Mouse (Mus musculus): ENCODE data around the gene Oas1g. TPM values are rescaled to one million over a fixed set of nuclear protein-coding genes. Genes with fewer than 3 reads are reported as not detected.
"Not testable (repeated sequence)": the region's sequence is repeated elsewhere in the genome, so short reads cannot be mapped to it uniquely, and the experiment has no call there.

Gene Oas1g
- total RNA-seq, 2 experiments from 2014 or later = 2.9 TPM; not detected in 1

GRCm38 (mm10) chr5:120891566-120892242, 4.3 kb upstream of the Oas1g start:
- not testable (repeated sequence) for ATAC-seq (replicated peaks; ENCODE audit: poor library complexity, severe bottlenecking)

GRCm38 (mm10) chr5:120890991-120891390, 3.6 kb upstream of the Oas1g start:
- ATAC-seq (replicated peaks; ENCODE audit: poor library complexity, severe bottlenecking) = peak; percentile 25; the same call in 1 of the 2 replicates

- no peak for ATAC-seq (replicated peaks; ENCODE audit: poor library complexity, severe bottlenecking)
These were observed 2.6 kb upstream of the Oas1g start for GRCm38 (mm10) chr5:120890026-120890425.

DNA sequence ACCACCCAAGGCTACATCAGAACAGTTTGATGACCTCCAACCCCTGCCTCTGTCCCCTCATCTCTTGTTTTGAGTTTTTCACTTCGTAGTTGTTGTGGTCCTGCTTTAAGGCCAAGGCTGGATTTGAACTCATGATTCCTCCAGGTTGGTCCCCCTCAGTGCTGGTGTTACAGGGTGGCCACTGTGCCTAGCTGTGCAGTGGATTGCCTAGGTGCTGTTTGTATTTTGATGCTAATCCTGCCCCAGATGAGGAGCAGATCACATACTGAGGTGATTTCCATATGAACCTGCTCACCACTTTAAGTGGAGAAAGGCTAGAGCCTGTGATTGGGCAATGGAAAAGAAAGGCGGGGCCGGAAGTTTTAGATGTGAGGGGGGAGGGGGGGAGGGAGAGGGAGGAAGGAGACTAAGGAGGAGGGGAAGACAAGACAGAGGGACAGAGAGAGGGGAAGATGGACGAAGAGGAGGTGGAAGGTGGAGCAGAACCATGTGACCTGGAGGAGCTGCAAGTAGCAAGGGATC, 942 bp upstream of the Oas1g start:
- not testable (repeated sequence) for ATAC-seq (replicated peaks; ENCODE audit: poor library complexity, severe bottlenecking)

DNA sequence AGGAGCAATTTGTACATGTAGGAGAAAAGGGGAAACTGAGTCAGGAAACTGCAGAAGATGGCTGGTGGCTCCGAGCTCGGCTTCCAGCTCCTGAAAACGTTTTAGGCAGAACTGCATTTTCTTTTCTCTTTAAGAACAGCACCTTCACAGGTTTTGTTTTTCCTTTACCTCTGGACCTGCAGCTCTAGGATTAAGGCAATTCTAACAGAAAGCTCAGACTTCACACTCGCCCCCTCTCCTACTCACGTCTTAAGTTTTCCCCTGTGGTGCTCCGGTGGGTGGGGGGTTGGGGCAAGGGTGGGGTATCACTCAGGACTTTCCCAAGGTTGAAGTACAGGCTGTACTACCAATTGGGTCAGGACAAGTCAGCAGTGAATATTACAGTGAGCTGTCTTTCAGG, 418 bp upstream of the Oas1g start:
- ATAC-seq (replicated peaks; ENCODE audit: poor library complexity, severe bottlenecking) = no peak

GRCm38 (mm10) chr5:120881681-120882080, 5.7 kb downstream of the Oas1g start:
- ATAC-seq (replicated peaks; ENCODE audit: poor library complexity, severe bottlenecking) = not testable (repeated sequence)

DNA sequence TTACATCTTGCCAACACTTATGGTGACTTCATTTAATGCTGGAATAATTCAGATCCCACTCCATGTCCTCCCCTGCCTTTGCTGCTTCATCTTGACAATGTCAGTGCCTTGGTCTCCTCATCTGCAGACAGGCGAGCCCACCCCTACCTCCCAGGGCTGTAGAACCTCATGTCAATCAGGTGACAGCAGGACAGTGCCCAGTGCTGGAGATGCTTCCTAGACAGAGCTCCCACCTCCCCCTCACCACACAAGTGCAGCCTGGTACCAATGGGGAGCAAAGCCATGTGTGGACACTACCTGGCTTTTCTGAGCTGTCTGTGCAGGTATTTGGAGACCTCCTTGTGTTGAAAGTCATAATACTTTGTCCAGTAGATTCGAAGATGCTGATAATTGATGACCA, 8.6 kb downstream of the Oas1g start:
- ATAC-seq (replicated peaks; ENCODE audit: poor library complexity, severe bottlenecking) = not testable (repeated sequence)

GRCm38 (mm10) chr5:120877407-120877806, 10.0 kb downstream of the Oas1g start:
- ATAC-seq (replicated peaks; ENCODE audit: poor library complexity, severe bottlenecking) = not testable (repeated sequence)

GRCm38 (mm10) chr5:120876839-120877238, 10.6 kb downstream of the Oas1g start:
- not testable (repeated sequence) for ATAC-seq (replicated peaks; ENCODE audit: poor library complexity, severe bottlenecking)

DNA sequence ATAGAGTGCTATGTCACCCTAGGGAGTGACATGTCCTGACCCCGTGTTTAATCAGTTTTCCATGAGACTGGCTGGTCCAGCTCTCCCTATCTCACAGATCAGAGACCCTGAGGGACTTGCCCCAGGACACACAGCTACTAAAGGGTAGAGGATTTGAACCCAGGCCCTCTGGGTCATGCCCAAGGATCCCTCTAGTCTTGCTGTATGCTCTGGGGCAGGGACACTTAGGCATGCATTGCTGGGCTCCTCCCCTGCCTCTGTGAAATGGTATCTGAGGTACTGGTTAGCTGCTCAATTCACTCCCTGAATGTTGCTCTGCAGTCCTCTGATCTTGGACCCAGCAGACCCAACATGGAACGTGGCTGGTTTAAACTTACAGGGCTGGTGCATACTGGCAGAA, 15.9 kb downstream of the Oas1g start:
- ATAC-seq (replicated peaks; ENCODE audit: poor library complexity, severe bottlenecking) = no peak

- no peak for ATAC-seq (replicated peaks; ENCODE audit: poor library complexity, severe bottlenecking)
These were observed 16.6 kb downstream of the Oas1g start for GRCm38 (mm10) chr5:120870782-120871181.

DNA sequence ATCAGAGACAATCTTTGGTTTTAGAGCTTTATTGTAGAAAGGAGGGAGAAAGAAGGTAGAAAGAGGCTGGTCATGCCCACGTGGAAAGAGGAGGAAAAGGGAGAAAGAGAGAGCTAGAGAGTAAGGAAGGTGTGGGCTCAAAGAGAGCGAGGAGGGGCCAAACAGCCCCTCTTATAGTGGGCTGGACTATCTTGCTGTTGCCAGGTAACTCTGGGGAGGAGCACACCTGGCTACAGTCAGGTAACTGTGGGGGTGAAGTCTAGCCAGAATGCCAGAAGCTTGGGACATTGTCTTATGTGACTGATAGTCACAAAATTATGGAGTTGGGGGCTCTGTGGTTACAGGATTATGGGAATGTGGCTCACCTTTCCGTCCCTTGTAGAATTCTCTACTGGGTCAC, 17.3 kb downstream of the Oas1g start:
- no peak for ATAC-seq (replicated peaks; ENCODE audit: poor library complexity, severe bottlenecking)

GRCm38 (mm10) chr5:120869436-120870015, 17.9 kb downstream of the Oas1g start:
- ATAC-seq (replicated peaks; ENCODE audit: poor library complexity, severe bottlenecking) = no peak

DNA sequence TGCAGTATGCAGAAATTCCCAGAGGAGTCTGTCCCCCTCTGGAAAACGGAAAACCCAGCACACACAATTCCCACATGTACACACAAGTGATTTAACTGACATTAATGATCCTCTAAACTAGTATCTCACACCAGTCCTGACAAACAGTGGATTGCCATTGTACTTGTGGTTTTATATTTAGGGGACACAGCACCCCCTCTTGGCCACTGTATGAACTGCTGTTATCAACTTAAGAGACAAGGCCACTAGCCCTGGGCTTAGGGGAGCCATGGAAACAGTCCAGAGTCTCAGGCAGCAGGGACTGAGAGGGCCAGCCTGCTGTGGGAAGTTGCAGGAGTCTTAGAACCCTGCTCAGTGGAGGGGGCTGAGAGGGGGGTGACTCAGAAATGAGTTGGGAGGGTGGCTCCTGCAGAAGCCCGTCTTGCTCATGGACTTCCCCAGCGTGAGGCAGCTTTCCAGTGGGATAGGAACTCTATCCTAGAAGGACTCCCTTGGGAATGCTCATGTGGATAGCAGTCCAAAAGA, 22.0 kb downstream of the Oas1g start:
- ATAC-seq (replicated peaks; ENCODE audit: poor library complexity, severe bottlenecking) = peak; percentile 46; the same call in 1 of the 2 replicates

- ATAC-seq (replicated peaks; ENCODE audit: poor library complexity, severe bottlenecking) = no peak
These were observed 26.3 kb downstream of the Oas1g start, which contains the start of gene Oas1h for GRCm38 (mm10) chr5:120861121-120861520. Gene Oas1h (plus strand): TSS chr5:120861421.

GRCm38 (mm10) chr5:120859241-120859640, 28.2 kb downstream of the Oas1g start:
- no peak for ATAC-seq (replicated peaks; ENCODE audit: poor library complexity, severe bottlenecking)

GRCm38 (mm10) chr5:120849601-120850136, 37.7 kb downstream of the Oas1g start:
- peak; percentile 63 for ATAC-seq (replicated peaks; ENCODE audit: poor library complexity, severe bottlenecking)

- no peak for ATAC-seq (replicated peaks; ENCODE audit: poor library complexity, severe bottlenecking)
These were observed 40.3 kb downstream of the Oas1g start, which contains the start of gene Oas1f for GRCm38 (mm10) chr5:120847067-120847466. Gene Oas1f (plus strand): TSS chr5:120847367.

- no peak for ATAC-seq (replicated peaks; ENCODE audit: poor library complexity, severe bottlenecking)
These were observed 42.7 kb downstream of the Oas1g start for GRCm38 (mm10) chr5:120844713-120845112.

- ATAC-seq (replicated peaks; ENCODE audit: poor library complexity, severe bottlenecking) = peak; percentile 61
These were observed 50.5 kb downstream of the Oas1g start for GRCm38 (mm10) chr5:120836731-120837585.

Data from granulocyte monocyte progenitor cell, adult 5-6 weeks (primary cell).